Mouse (Mus musculus): Measurements from ENCODE around the gene Exd2. TPM values are rescaled to one million over a fixed set of nuclear protein-coding genes. Genes with fewer than 3 reads are reported as not detected.

Gene Exd2
- polyA plus RNA-seq, 1 experiment, result 1.4 TPM

DNA sequence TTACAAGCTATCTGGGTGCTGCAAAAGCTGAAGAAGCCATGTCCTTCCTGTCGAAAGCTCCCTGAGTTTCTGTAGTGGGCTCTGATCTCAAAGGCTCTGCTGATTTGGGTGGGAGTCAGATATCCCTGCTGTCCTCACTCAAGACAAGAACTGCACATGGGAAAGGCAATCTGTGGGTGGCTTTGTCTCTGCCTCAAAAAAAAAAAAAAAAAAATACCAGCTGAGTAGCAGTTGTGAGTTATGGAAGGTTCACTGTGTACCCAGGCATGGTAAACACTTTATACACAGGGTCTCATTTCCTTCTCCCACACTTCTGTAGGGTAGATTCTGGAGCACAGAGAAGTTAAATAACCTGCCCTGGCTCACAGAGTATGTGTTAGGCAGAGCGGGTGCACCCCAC, 74.4 kb downstream of the Exd2 start:
- TF ChIP-seq FLI1 (IDR thresholded peaks at IDR 0.05; ENCODE audit: low read length), result no peak
- TF ChIP-seq GATA1 (IDR thresholded peaks at IDR 0.05; ENCODE audit: borderline replicate concordance, low read length), result no peak

DNA sequence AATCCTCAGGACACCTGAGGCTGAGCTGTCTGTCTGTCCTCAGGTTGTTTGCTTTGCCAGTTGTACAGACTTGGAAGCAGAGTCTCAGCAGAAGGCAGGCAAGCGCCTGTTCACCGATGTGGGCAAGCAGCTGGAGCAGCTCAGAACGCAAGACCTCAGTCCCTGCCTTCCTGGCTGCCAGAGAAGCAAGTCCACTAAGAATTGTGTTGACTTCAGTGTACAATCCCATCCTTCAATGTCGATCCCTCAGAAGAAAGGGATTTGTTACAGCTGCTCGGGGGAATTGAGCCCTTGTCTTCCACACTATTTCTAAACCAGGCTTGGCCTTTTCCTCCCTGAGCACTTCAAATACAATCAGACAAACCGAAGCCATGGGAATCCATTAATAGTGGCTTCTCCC, 75.4 kb downstream of the Exd2 start:
- H3K36me3 ChIP-seq (replicated peaks; ENCODE audit: low read length), result no peaks in the 10 kb centered on the region
- H3K4me1 ChIP-seq, result no peaks in the 10 kb centered on the region
- H3K27me3 ChIP-seq (replicated peaks), result peaks cover 58% of the 10 kb centered on the region
- no peak overlapping the region for H3K4me3 ChIP-seq (replicated peaks)
- no peaks in the 10 kb centered on the region for H3K9me3 ChIP-seq
- TF ChIP-seq FLI1 (IDR thresholded peaks at IDR 0.05; ENCODE audit: low read length), result no peak
- no peak for TF ChIP-seq GATA1 (IDR thresholded peaks at IDR 0.05; ENCODE audit: borderline replicate concordance, low read length)

More for the DNA sequence above, 74.4 kb downstream of the Exd2 start:
- H3K27me3 ChIP-seq (replicated peaks), result peaks cover 66% of the 10 kb centered on the region
- H3K36me3 ChIP-seq (replicated peaks; ENCODE audit: low read length), result no peaks in the 10 kb centered on the region
- H3K4me3 ChIP-seq (replicated peaks), result no peak overlapping the region
- H3K4me1 ChIP-seq, result no peaks in the 10 kb centered on the region
- no peaks in the 10 kb centered on the region for H3K9me3 ChIP-seq

- Histone ChIP-seq H3K4me3 (replicated peaks) (no peak overlapping the region), H3K9me3 (no peaks in the 10 kb centered on the region), H3K27me3 (replicated peaks) (peaks cover 56% of the 10 kb centered on the region), H3K4me1 (no peaks in the 10 kb centered on the region), H3K36me3 (replicated peaks; ENCODE audit: low read length) (no peaks in the 10 kb centered on the region)
- TF ChIP-seq FLI1 (IDR thresholded peaks at IDR 0.05; ENCODE audit: low read length), result no peak
- TF ChIP-seq GATA1 (IDR thresholded peaks at IDR 0.05; ENCODE audit: borderline replicate concordance, low read length), result no peak
Measured at GRCm38 (mm10) chr12:80545310-80545709, 82.4 kb downstream of the Exd2 start.

DNA sequence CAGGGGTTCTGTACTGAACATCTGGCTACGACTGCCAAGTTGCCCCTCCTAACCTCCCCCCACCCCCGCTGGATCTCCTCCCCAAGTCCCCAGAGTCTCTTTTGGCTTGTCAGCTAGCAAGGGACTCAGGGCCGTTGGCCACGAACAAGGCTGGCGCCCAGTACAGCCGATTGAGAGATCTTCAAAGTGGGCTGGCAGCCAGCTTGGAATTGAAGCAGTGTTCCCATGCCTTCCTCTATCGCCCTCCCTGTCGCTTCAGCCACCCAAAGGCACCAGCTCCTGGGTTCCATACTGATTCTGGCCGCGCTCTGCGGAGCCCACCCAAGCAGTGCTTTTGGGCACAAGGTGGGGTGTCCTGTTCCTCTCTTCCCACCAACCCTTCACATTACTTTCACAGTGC, 86.8 kb downstream of the Exd2 start:
- Histone ChIP-seq H3K9me3 (no peaks in the 10 kb centered on the region), H3K36me3 (replicated peaks; ENCODE audit: low read length) (no peaks in the 10 kb centered on the region), H3K4me1 (no peaks in the 10 kb centered on the region), H3K4me3 (replicated peaks) (no peak overlapping the region), H3K27me3 (replicated peaks) (peaks cover 45% of the 10 kb centered on the region)
- TF ChIP-seq FLI1 (IDR thresholded peaks at IDR 0.05; ENCODE audit: low read length) (no peak), GATA1 (IDR thresholded peaks at IDR 0.05; ENCODE audit: borderline replicate concordance, low read length) (no peak)

Other genes starting within 250 kb of the Exd2 start
- gene Actn1, start 202.7 kb upstream of the Exd2 start, polyA plus RNA-seq (2012; ENCODE audit: insufficient read depth, low replicate concordance), result 408 and 519 TPM in 2 replicates
- 9.9 and 10.8 TPM in 2 replicates for gene Dcaf5, start 26.5 kb upstream of the Exd2 start, polyA plus RNA-seq (2012; ENCODE audit: insufficient read depth, low replicate concordance)
- gene Galnt16, start 55.2 kb downstream of the Exd2 start, polyA plus RNA-seq (2012; ENCODE audit: insufficient read depth, low replicate concordance), result not detected in 2 replicates
- gene Slc39a9, start 180.8 kb downstream of the Exd2 start, polyA plus RNA-seq (2012; ENCODE audit: insufficient read depth, low replicate concordance), result 2.7 and 8.1 TPM in 2 replicates
- 3.5 and 24.1 TPM in 2 replicates for gene Erh, start 181.2 kb downstream of the Exd2 start, polyA plus RNA-seq (2012; ENCODE audit: insufficient read depth, low replicate concordance)
- not detected in 2 replicates for gene Plekhd1, start 229.5 kb downstream of the Exd2 start, polyA plus RNA-seq (2012; ENCODE audit: insufficient read depth, low replicate concordance)